Mouse (Mus musculus): ENCODE data around the gene Dnajc4. TPM values are rescaled to one million over a fixed set of nuclear protein-coding genes. Genes with fewer than 3 reads are reported as not detected.

Dnajc4 gene
- polyA plus RNA-seq, 1 experiment = 12.2 TPM

DNA sequence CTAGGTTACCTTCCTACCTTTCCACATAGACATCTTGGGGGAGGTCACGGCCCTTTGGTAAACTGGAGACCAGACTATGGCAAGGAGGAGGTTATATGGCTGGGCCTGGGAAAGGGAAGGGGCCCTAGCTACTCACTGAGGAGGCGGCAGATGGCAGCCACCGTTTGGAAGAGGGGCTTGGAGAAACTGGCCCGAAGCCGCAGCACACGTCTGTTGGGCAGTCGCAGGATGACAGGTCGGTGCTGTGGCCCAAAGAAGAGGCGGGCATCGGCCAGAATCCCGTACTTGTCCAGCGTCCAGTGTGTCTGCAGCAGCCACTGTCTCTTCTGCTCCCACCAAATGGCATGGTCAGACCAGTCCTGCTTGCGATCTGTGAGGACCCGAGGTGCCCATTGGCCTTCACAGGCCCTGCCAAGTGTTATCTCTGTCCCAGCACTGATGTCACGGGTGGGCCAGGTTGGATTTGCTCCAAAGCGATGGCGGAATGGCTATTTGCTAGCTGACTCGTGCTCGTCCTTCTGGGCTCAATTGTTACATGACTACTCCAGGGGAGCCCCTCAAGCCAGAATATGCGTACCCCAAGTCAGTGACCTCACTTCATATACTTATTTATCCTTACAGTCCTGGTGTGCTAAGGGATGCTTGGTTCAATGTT is 22.2 kb upstream of the Dnajc4 start:
- H3K36me3 ChIP-seq (ENCODE audit: control insufficient read depth, insufficient read depth) = peaks cover 19% of the 10 kb centered on the region
- H3K27me3 ChIP-seq (ENCODE audit: control insufficient read depth, insufficient read depth, insufficient read length) = no peaks in the 10 kb centered on the region
- H3K79me3 ChIP-seq (ENCODE audit: low read depth) = no peaks in the 10 kb centered on the region
- H3ac ChIP-seq (ENCODE audit: control insufficient read depth, insufficient read length, low read depth) = no peak overlapping the region
- H3K4me3 ChIP-seq (ENCODE audit: insufficient read depth, poor library complexity, severe bottlenecking) = no peak overlapping the region
- TF ChIP-seq FOSL1 (IDR thresholded peaks at IDR 0.05; ENCODE audit: insufficient read depth, low read length, poor library complexity, severe bottlenecking) = no peak
- H3K79me2 ChIP-seq (ENCODE audit: control insufficient read depth, insufficient read depth) = no peaks in the 10 kb centered on the region

- Histone ChIP-seq H3K27me3 (ENCODE audit: control insufficient read depth, insufficient read depth, insufficient read length) (no peaks in the 10 kb centered on the region), H3K79me3 (ENCODE audit: low read depth) (no peaks in the 10 kb centered on the region), H3K36me3 (ENCODE audit: control insufficient read depth, insufficient read depth) (peaks cover 17% of the 10 kb centered on the region), H3K4me3 (ENCODE audit: insufficient read depth, poor library complexity, severe bottlenecking) (no peak overlapping the region), H3ac (ENCODE audit: control insufficient read depth, insufficient read length, low read depth) (no peak overlapping the region), H3K79me2 (ENCODE audit: control insufficient read depth, insufficient read depth) (no peaks in the 10 kb centered on the region)
- TF ChIP-seq MAX (IDR thresholded peaks at IDR 0.05) = no peak
- TF ChIP-seq USF1 (IDR thresholded peaks at IDR 0.05; ENCODE audit: low read depth) = no peak
Measured at GRCm38 (mm10) chr19:7013984-7014383, 21.6 kb upstream of the Dnajc4 start.

- H3K36me3 ChIP-seq (ENCODE audit: control insufficient read depth, insufficient read depth) = peaks cover 12% of the 10 kb centered on the region
- TF ChIP-seq USF1 (IDR thresholded peaks at IDR 0.05; ENCODE audit: low read depth) (no peak), CEBPB (IDR thresholded peaks at IDR 0.05; ENCODE audit: low read depth) (no peak), CTCF (IDR thresholded peaks at IDR 0.05; ENCODE audit: control insufficient read depth, insufficient read depth, insufficient read length) (no peak), FOSL1 (IDR thresholded peaks at IDR 0.05; ENCODE audit: insufficient read depth, low read length, poor library complexity, severe bottlenecking) (no peak), MYOG (IDR thresholded peaks at IDR 0.05; ENCODE audit: control insufficient read depth, extremely low read depth, insufficient read length) (no peak), MAX (IDR thresholded peaks at IDR 0.05) (no peak), MYOD1 (IDR thresholded peaks at IDR 0.05; ENCODE audit: control insufficient read depth, insufficient read length, low read depth) (no peak)
- no peak overlapping the region for H3ac ChIP-seq (ENCODE audit: control insufficient read depth, insufficient read length, low read depth)
- no peaks in the 10 kb centered on the region for H3K79me2 ChIP-seq (ENCODE audit: control insufficient read depth, insufficient read depth)
- H3K79me3 ChIP-seq (ENCODE audit: low read depth) = no peaks in the 10 kb centered on the region
- H3K4me3 ChIP-seq (ENCODE audit: insufficient read depth, poor library complexity, severe bottlenecking) = no peak overlapping the region
- H3K27me3 ChIP-seq (ENCODE audit: control insufficient read depth, insufficient read depth, insufficient read length) = no peaks in the 10 kb centered on the region
Measured at GRCm38 (mm10) chr19:7012426-7012825, 20.1 kb upstream of the Dnajc4 start.

- Histone ChIP-seq H3K36me3 (ENCODE audit: control insufficient read depth, insufficient read depth) (no peaks in the 10 kb centered on the region), H3K4me3 (ENCODE audit: insufficient read depth, poor library complexity, severe bottlenecking) (no peak overlapping the region), H3K27me3 (ENCODE audit: control insufficient read depth, insufficient read depth, insufficient read length) (no peaks in the 10 kb centered on the region), H3ac (ENCODE audit: control insufficient read depth, insufficient read length, low read depth) (no peak overlapping the region), H3K79me2 (ENCODE audit: control insufficient read depth, insufficient read depth) (no peaks in the 10 kb centered on the region), H3K79me3 (ENCODE audit: low read depth) (no peaks in the 10 kb centered on the region)
- TF ChIP-seq MYOD1 (IDR thresholded peaks at IDR 0.05; ENCODE audit: control insufficient read depth, insufficient read length, low read depth) (no peak), CTCF (IDR thresholded peaks at IDR 0.05; ENCODE audit: control insufficient read depth, insufficient read depth, insufficient read length) (no peak)
Measured at GRCm38 (mm10) chr19:7006892-7007593, 14.7 kb upstream of the Dnajc4 start.

DNA sequence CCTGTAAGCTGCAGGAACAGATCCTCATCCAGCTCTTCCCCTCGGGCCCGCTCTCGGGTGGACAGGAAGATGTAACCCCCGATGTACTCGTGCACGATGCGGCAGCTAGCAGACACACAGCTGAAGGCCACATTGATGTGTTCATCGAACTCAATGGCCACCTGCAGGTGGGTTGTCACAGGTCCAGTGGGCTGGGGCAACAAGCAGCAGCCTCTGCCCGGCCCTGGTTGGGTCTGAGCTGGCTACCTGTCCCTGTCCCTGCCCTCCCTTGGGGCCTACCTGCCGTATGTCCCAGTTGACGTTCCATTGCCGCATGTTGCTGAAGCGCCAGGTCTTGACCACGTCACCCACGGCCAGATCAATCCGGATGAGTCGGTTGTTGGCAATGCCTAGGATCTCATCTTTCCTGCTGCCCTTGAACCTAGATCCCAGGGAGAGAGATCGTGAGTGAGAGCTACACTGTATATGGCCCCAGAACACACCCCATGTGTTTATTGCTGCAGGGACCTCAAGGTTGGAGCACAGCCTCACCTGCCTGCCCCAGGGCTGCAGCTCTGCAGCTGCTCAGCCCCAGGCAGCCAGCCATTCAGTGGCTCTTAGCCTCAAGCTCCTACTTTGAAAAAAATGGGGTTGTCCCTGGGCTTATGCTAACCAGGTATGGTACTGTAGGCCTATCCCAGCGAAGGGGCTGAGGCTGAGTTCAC is 7.1 kb upstream of the Dnajc4 start:
- H3K79me3 ChIP-seq (ENCODE audit: low read depth) = no peaks in the 10 kb centered on the region
- H3ac ChIP-seq (ENCODE audit: control insufficient read depth, insufficient read length, low read depth) = no peak overlapping the region
- no peaks in the 10 kb centered on the region for H3K27me3 ChIP-seq (ENCODE audit: control insufficient read depth, insufficient read depth, insufficient read length)
- H3K79me2 ChIP-seq (ENCODE audit: control insufficient read depth, insufficient read depth) = no peaks in the 10 kb centered on the region
- no peak overlapping the region for H3K4me3 ChIP-seq (ENCODE audit: insufficient read depth, poor library complexity, severe bottlenecking)
- H3K36me3 ChIP-seq (ENCODE audit: control insufficient read depth, insufficient read depth) = peaks cover 7% of the 10 kb centered on the region
- TF ChIP-seq FOSL1 (IDR thresholded peaks at IDR 0.05; ENCODE audit: insufficient read depth, low read length, poor library complexity, severe bottlenecking) (no peak), MYOD1 (IDR thresholded peaks at IDR 0.05; ENCODE audit: control insufficient read depth, insufficient read length, low read depth) (no peak), CTCF (IDR thresholded peaks at IDR 0.05; ENCODE audit: control insufficient read depth, insufficient read depth, insufficient read length) (no peak), CEBPB (IDR thresholded peaks at IDR 0.05; ENCODE audit: low read depth) (no peak), USF1 (IDR thresholded peaks at IDR 0.05; ENCODE audit: low read depth) (no peak), MAX (IDR thresholded peaks at IDR 0.05) (no peak), MYOG (IDR thresholded peaks at IDR 0.05; ENCODE audit: control insufficient read depth, extremely low read depth, insufficient read length) (no peak)

DNA sequence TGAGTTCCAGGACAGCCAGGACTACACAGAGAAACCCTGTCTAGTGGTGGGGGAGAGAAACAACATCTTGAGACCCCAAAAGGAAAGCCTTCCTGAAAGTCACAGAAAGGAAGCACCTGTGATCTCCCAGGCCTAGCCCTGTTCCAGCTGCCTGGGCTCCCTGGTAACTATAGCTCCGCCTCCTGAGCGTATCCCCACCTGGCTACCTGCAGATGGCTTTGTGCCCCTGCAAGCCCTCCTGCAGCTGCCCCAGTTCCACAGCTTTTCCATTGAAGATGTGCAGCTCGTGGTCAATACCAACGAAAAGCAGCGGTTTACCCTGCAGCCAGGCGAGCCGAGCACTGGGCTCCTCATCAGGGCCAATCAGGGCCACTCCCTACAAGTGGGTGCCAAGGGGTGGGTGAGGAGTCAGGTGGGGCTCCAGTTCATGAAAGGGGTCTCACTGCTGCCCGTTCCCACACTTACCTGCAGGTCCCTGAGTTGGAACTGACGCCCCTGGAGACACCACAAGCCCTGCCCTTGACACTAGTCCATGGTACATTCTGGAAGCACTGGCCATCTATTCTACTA is 5.4 kb upstream of the Dnajc4 start:
- TF ChIP-seq MYOG (IDR thresholded peaks at IDR 0.05; ENCODE audit: control insufficient read depth, extremely low read depth, insufficient read length) = no peak
- TF ChIP-seq USF1 (IDR thresholded peaks at IDR 0.05; ENCODE audit: low read depth) = no peak
- TF ChIP-seq MYOD1 (IDR thresholded peaks at IDR 0.05; ENCODE audit: control insufficient read depth, insufficient read length, low read depth) = no peak
- TF ChIP-seq CTCF (IDR thresholded peaks at IDR 0.05; ENCODE audit: control insufficient read depth, insufficient read depth, insufficient read length) = no peak
- TF ChIP-seq FOSL1 (IDR thresholded peaks at IDR 0.05; ENCODE audit: insufficient read depth, low read length, poor library complexity, severe bottlenecking) = no peak
- no peak for TF ChIP-seq MAX (IDR thresholded peaks at IDR 0.05)
- no peak for TF ChIP-seq CEBPB (IDR thresholded peaks at IDR 0.05; ENCODE audit: low read depth)
- H3K79me2 ChIP-seq (ENCODE audit: control insufficient read depth, insufficient read depth) = no peaks in the 10 kb centered on the region
- H3K27me3 ChIP-seq (ENCODE audit: control insufficient read depth, insufficient read depth, insufficient read length) = no peaks in the 10 kb centered on the region
- H3K4me3 ChIP-seq (ENCODE audit: insufficient read depth, poor library complexity, severe bottlenecking) = no peak overlapping the region
- H3K79me3 ChIP-seq (ENCODE audit: low read depth) = no peaks in the 10 kb centered on the region
- H3ac ChIP-seq (ENCODE audit: control insufficient read depth, insufficient read length, low read depth) = no peak overlapping the region
- H3K36me3 ChIP-seq (ENCODE audit: control insufficient read depth, insufficient read depth) = peaks cover 7% of the 10 kb centered on the region

Data from C2C12 (cell line).